Mouse (Mus musculus) adrenal gland, postnatal 10 days (tissue): Measurements from ENCODE around the gene Cyyr1. TPM values are rescaled to one million over a fixed set of nuclear protein-coding genes. Genes with fewer than 3 reads are reported as not detected.

Source experiments
- DNase-seq: peaks from one replicate; pipeline ENCODE4 v3.0.0; 2021; ENCODE audit warnings: mixed read lengths
- total RNA-seq, 2 experiments: library from RNA; stranded (reverse); gene quantifications; 2 replicates each; pipeline ENCODE4 v1.2.3; 2021

Cyyr1 gene
- total RNA-seq, 2 experiments from 2014 or later = 20.9 to 24.8 TPM

DNA sequence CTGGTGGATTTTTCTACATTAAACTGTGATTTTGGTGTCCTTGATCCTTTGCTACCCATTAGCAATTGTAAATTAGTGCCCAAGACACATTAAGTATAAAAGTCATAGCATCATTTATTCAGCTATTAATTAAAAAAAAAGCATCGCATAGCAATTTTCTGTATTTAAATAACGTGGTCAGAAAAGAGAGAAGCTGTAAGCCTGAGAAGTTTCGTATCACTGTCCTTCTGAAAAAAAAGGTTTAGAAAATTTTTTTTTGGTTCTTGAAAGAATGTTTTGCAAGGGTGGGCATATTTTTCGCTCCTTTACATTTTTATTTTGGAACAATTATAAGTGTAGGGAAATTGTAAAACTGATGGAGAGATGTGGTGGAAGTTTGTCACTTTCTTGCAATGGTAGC lies 83.1 kb downstream of the Cyyr1 start:
- no peak for DNase-seq

- no peak for DNase-seq
Observed at GRCm38 (mm10) chr16:85455043-85455442, 98.2 kb downstream of the Cyyr1 start.

GRCm38 (mm10) chr16:85446306-85446705 lies 106.9 kb downstream of the Cyyr1 start:
- no peak for DNase-seq

DNA sequence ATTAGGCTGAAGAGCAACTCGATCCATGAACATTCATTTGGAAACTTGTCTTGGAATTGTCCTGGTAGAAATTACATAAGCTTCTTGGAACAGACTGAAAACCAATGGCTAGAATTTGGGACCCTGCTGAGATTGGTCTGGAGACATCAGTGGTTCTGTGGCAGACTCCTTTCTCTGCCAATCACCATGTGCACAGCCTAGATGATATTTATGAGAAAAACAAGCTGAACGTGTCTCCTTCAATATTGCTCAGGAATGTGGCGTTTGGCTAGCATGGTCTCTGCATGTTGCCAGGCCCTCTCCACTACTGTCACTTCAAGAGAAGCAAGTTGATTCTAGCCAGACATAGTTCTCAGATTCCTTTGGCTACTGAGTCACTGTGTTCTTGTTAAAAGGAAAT lies 107.4 kb downstream of the Cyyr1 start:
- no peak for DNase-seq

- peak; percentile 74 for DNase-seq
Observed at GRCm38 (mm10) chr16:85435427-85435826, 117.8 kb downstream of the Cyyr1 start.

- DNase-seq = peak; percentile 11
Observed at GRCm38 (mm10) chr16:85429173-85429572, 124.0 kb downstream of the Cyyr1 start.

- peak; percentile 10 for DNase-seq
Observed at GRCm38 (mm10) chr16:85422889-85423288, 130.3 kb downstream of the Cyyr1 start.

DNA sequence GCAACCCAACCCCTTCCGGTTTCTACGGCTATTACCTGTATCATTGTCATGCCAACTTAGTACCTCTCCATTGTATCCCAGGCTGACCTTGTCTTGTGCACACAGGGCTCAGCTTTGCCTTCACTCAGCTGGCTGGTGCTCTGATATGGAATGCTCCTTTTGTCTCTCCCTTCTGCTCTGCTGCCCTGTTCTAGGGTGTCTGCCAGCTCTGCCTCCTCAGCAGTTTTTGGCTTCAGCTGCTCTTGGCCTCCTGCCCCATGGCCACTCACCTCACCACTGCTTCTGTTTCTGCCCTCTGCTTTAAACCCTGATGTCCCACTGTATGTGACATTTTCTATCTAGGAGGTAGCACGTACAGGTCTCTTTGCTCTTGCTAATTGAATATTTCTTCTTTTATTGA lies 137.8 kb downstream of the Cyyr1 start:
- DNase-seq = peak; percentile 86

DNA sequence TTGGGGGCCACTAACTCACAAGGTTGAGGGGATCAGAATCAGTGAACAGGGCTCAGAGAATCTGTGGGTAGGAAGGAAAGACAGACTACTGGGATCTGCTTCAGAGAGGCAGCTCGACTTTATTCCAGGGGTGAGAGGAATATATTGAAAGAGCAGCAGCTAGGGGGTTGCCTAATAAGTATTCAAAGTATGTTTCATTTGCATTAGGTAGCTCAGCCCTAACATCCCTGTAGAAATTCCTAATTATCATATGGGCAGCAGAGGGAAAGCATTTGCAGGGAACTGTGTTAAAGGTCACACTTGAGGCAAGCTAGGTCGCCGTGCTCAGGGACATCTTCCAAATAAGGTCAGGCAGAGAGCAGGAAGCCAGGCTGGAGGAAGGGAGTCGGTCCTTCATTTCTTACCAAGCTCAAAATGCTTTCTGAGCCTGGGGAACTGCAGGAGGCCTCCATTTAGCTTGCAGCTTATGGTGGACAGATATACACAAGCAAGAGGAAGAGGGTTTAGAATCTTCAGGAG lies 159.7 kb downstream of the Cyyr1 start:
- DNase-seq = peak; percentile 49

- DNase-seq = no peak
Observed at GRCm38 (mm10) chr16:85386801-85387200, 166.4 kb downstream of the Cyyr1 start.

Other genes with a start within 250 kb of the Cyyr1 start
- 10 to 100 TPM; 17.9 to 47.6 TPM for gene Adamts1, start 249.7 kb upstream of the Cyyr1 start, total RNA-seq